Mouse (Mus musculus): Measurements from ENCODE around the gene Mlip. TPM values are rescaled to one million over a fixed set of nuclear protein-coding genes. Genes with fewer than 3 reads are reported as not detected.

Gene Mlip
- polyA plus RNA-seq, 1 experiment: not detected

DNA sequence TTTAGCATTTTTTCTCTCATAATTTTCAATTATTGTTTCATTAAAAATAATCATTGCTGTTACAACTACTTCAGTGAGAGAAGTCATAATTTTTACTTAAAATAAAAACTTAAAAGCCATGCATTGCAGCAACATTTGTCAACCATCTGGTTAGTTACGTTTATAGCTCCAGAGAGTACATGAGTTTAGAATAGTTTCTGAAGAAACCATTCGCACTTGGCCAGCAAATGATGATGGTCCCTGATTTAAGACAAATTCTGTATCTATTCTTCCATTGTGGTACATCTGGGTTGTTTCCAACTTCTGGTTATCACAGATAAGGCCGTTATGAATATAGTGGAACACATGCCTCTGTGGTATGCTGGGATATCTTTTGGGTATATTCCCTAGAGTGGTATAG lies 98.3 kb downstream of the Mlip start:
- no peaks in the 10 kb centered on the region for H3K4me1 ChIP-seq (ENCODE audit: control insufficient read depth, insufficient read depth, low read length)
- TF ChIP-seq POLR2A (IDR thresholded peaks at IDR 0.05; ENCODE audit: borderline replicate concordance, low read depth, low read length) (no peak), CTCF (IDR thresholded peaks at IDR 0.05; ENCODE audit: low read depth, low read length) (no peak)
- no peak overlapping the region for H3K27ac ChIP-seq (ENCODE audit: insufficient read depth, low read depth, low read length)
- no peak overlapping the region for H3K4me3 ChIP-seq (ENCODE audit: insufficient read depth, low read length)

DNA sequence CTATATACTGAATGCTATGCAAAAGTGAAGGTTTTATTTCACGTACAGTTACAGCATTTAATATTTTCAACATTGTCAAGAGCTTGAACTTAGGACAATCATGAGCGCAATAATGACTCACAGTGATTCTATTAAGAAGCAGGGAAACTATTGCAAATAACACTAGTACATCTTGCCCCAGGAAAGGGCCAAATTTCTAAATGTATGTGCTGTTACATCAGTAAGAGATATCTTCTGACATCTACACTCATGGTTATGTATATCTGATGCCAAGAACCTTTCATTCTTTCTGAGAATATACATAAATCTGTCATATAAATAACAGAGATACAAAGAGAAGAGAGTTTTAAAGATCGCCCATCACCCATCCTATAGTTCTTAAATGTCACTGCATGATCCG lies 100.0 kb downstream of the Mlip start:
- H3K27ac ChIP-seq (ENCODE audit: insufficient read depth, low read depth, low read length): no peak overlapping the region
- no peak for TF ChIP-seq CTCF (IDR thresholded peaks at IDR 0.05; ENCODE audit: low read depth, low read length)
- no peak for TF ChIP-seq POLR2A (IDR thresholded peaks at IDR 0.05; ENCODE audit: borderline replicate concordance, low read depth, low read length)
- H3K4me1 ChIP-seq (ENCODE audit: control insufficient read depth, insufficient read depth, low read length): no peaks in the 10 kb centered on the region
- no peak overlapping the region for H3K4me3 ChIP-seq (ENCODE audit: insufficient read depth, low read length)

DNA sequence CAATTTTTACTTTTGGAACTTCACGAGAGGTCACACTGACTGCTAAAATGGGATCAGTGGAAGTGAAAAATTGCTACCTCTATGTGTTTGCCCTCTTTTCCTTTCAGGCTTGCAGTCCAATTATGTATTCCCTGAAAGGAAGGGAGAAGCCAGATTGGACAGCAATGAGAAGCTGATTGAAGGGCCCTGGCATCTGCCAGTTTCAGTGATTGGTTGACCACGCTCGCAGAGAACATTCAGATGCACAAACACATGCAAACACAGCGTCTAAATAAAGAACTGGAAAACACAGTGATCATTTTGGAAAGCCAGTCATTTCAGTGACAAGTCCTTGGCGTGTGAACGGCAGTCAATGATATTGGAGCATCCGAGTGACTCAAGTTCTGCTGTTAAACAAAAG lies 100.6 kb downstream of the Mlip start:
- TF ChIP-seq POLR2A (IDR thresholded peaks at IDR 0.05; ENCODE audit: borderline replicate concordance, low read depth, low read length) (no peak), CTCF (IDR thresholded peaks at IDR 0.05; ENCODE audit: low read depth, low read length) (no peak)
- Histone ChIP-seq H3K4me1 (ENCODE audit: control insufficient read depth, insufficient read depth, low read length) (no peaks in the 10 kb centered on the region), H3K4me3 (ENCODE audit: insufficient read depth, low read length) (no peak overlapping the region), H3K27ac (ENCODE audit: insufficient read depth, low read depth, low read length) (no peak overlapping the region)

DNA sequence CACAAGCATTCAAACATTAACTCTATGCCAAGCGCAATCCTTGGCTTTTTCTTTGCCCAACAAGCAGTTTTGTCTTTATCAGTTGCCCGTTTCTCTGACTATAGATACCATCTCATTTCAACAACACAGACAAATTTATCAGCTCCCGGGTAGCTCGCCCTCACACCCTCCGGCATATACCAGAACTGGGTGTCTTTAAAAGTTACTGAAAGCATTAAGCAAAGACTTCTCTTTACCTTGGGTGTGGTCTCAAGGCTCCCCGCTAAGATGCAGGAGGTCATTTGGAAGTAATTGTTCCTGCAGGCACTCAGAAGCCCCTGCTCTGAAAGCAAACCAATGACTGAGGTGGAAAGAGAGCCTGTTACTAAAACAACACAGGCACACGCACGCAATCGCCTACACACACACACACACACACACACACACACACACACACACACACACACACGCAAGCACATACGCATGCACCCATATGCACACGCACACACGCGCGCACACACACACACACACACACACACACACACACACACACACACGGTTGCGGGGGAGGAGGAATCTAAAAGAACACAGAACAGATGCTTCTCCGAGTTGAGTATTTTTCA lies 101.2 kb downstream of the Mlip start:
- H3K27ac ChIP-seq (ENCODE audit: insufficient read depth, low read depth, low read length): no peak overlapping the region
- no peak overlapping the region for H3K4me3 ChIP-seq (ENCODE audit: insufficient read depth, low read length)
- H3K4me1 ChIP-seq (ENCODE audit: control insufficient read depth, insufficient read depth, low read length): no peaks in the 10 kb centered on the region
- no peak for TF ChIP-seq CTCF (IDR thresholded peaks at IDR 0.05; ENCODE audit: low read depth, low read length)
- TF ChIP-seq POLR2A (IDR thresholded peaks at IDR 0.05; ENCODE audit: borderline replicate concordance, low read depth, low read length): no peak

DNA sequence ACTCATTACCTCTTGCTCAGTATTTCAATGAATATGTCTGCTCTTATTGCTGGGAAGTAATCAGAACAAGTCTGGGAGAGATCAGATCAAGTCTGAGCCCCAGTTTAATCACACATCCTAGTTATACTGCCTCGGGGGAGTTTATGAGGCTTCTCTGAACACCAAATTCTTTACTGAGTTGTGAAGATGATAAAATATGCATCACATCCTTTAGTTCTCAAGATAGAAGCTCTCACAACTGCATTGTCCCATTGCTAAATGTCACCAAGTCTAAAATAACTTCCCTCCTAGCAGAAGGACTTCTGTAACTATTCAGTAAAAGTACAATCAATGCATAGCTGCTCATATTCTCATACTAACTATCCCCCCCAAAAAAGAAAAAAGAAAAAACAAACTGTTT lies 154.5 kb downstream of the Mlip start:
- H3K4me1 ChIP-seq (ENCODE audit: control insufficient read depth, insufficient read depth, low read length): no peaks in the 10 kb centered on the region
- H3K27ac ChIP-seq (ENCODE audit: insufficient read depth, low read depth, low read length): no peak overlapping the region
- H3K4me3 ChIP-seq (ENCODE audit: insufficient read depth, low read length): no peak overlapping the region
- TF ChIP-seq CTCF (IDR thresholded peaks at IDR 0.05; ENCODE audit: low read depth, low read length) (no peak), POLR2A (IDR thresholded peaks at IDR 0.05; ENCODE audit: borderline replicate concordance, low read depth, low read length) (no peak)

DNA sequence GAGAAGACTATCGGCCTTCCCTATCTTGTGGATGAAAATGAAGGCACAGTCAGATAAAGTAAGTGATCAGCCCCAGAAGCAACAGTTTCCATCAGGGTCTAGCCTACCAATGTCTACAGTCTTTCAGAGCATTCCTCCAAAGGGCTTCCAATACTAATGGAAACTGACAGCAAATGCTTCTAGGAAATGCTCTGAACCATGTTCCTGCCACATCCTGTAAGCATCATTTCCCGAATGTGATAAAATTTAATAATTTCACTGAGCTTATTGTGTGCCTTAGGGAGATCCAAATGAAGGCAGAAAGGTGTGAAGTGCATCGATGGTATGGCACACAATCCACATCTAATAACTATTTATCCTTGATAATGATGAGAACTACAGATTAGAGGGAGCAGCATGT lies 173.3 kb downstream of the Mlip start:
- no peak overlapping the region for H3K4me3 ChIP-seq (ENCODE audit: insufficient read depth, low read length)
- H3K27ac ChIP-seq (ENCODE audit: insufficient read depth, low read depth, low read length): no peak overlapping the region
- no peak for TF ChIP-seq POLR2A (IDR thresholded peaks at IDR 0.05; ENCODE audit: borderline replicate concordance, low read depth, low read length)
- no peak for TF ChIP-seq CTCF (IDR thresholded peaks at IDR 0.05; ENCODE audit: low read depth, low read length)
- H3K4me1 ChIP-seq (ENCODE audit: control insufficient read depth, insufficient read depth, low read length): no peaks in the 10 kb centered on the region

DNA sequence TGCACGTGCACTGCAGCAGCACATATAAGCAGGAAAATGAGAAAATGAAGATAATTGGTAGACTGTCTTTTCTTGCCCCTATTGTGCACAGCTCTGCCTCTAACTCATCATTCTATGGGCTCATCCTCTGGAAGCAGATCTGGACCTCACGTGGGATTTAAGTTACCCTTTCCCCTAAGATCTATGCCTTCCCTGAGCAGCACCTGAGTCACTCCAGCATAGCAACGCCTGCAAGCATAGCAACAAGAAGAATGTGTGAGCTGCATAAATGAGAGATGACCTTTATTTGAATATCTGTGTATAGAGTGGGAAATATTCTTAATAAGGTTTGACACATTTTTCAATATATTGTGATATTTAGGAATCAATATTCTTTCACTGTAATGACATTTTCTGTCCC lies 176.9 kb downstream of the Mlip start:
- Histone ChIP-seq H3K4me3 (ENCODE audit: insufficient read depth, low read length) (no peak overlapping the region), H3K4me1 (ENCODE audit: control insufficient read depth, insufficient read depth, low read length) (no peaks in the 10 kb centered on the region), H3K27ac (ENCODE audit: insufficient read depth, low read depth, low read length) (no peak overlapping the region)
- no peak for TF ChIP-seq CTCF (IDR thresholded peaks at IDR 0.05; ENCODE audit: low read depth, low read length)
- TF ChIP-seq POLR2A (IDR thresholded peaks at IDR 0.05; ENCODE audit: borderline replicate concordance, low read depth, low read length): no peak

DNA sequence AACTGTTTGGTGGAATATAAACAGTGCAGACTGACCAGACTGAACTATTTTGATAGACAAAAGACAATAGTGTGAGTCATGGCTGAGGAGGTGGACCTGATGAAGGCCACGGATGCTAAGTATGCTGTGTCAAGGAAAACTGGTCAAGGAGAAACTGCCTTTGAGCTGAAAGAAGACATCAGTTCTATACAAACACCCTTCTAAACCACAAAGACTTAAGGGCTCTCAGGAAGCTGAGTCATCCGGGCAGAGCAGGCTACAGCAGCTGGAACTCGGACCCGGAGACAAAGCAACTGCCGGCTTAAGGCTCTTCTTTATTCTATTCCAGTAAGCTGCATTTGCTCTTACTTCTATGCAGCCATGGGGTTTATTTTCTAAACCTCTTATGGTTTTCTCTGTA lies 180.7 kb downstream of the Mlip start:
- Histone ChIP-seq H3K4me3 (ENCODE audit: insufficient read depth, low read length) (no peak overlapping the region), H3K27ac (ENCODE audit: insufficient read depth, low read depth, low read length) (no peak overlapping the region), H3K4me1 (ENCODE audit: control insufficient read depth, insufficient read depth, low read length) (no peaks in the 10 kb centered on the region)
- no peak for TF ChIP-seq POLR2A (IDR thresholded peaks at IDR 0.05; ENCODE audit: borderline replicate concordance, low read depth, low read length)
- no peak for TF ChIP-seq CTCF (IDR thresholded peaks at IDR 0.05; ENCODE audit: low read depth, low read length)

DNA sequence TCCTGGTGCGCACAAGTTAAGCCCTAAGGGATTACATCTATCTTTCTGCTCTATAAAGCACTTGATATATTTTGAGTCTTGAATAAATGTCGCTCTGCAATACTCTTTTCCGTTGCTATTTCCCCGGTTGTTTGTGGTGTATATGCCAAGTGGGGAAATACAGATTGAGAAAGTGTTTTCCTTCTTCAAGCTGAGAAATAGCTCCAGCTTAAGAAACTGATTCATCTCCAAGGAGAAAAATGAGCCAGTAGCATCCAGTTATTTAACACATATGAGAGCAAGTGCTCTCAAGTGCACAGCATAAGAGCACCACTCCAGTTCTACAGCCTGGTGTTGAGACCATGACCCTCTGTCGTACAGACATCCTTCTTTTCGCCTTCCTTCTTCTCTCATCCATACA lies 186.9 kb downstream of the Mlip start:
- TF ChIP-seq CTCF (IDR thresholded peaks at IDR 0.05; ENCODE audit: low read depth, low read length) (no peak), POLR2A (IDR thresholded peaks at IDR 0.05; ENCODE audit: borderline replicate concordance, low read depth, low read length) (no peak)
- no peaks in the 10 kb centered on the region for H3K4me1 ChIP-seq (ENCODE audit: control insufficient read depth, insufficient read depth, low read length)
- H3K27ac ChIP-seq (ENCODE audit: insufficient read depth, low read depth, low read length): no peak overlapping the region
- no peak overlapping the region for H3K4me3 ChIP-seq (ENCODE audit: insufficient read depth, low read length)

DNA sequence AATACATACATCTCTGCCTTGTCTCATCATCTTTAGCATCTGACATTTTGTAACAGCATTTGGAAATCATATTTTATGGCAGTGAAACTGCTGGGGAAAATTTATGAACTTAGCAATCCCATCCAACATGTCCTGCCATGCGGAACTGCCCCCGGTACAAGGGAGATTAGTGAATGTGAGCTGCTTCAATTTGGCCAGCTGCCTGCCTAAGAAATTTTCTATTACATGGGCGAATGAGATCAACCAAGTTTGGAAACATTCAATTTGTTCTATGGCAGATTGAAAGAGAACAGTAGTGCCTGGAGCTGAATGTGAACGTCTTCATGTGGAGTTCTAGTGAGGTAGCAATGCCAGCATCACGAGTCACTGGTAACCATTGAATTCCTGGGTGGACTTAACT lies 191.0 kb downstream of the Mlip start:
- no peak overlapping the region for H3K27ac ChIP-seq (ENCODE audit: insufficient read depth, low read depth, low read length)
- no peak overlapping the region for H3K4me3 ChIP-seq (ENCODE audit: insufficient read depth, low read length)
- H3K4me1 ChIP-seq (ENCODE audit: control insufficient read depth, insufficient read depth, low read length): no peaks in the 10 kb centered on the region
- TF ChIP-seq POLR2A (IDR thresholded peaks at IDR 0.05; ENCODE audit: borderline replicate concordance, low read depth, low read length) (no peak), CTCF (IDR thresholded peaks at IDR 0.05; ENCODE audit: low read depth, low read length) (no peak)
